Mouse (Mus musculus) testis, adult 2 months (tissue): ENCODE data around the gene 1700092M07Rik. TPM values are rescaled to one million over a fixed set of nuclear protein-coding genes. Genes with fewer than 3 reads are reported as not detected.

ENCODE experiments used
- H3K27ac ChIP-seq: fragments of 200-500 bp; 2 replicates; pipeline ENCODE4 v1.5.1; 2012; ENCODE audit warnings: low read depth, low read length; ENCODE audit not compliant: control insufficient read depth, insufficient read depth
- H3K27me3 ChIP-seq: fragments of 200-500 bp; 2 replicates; pipeline ENCODE4 v1.6.1; 2012; ENCODE audit warnings: mild to moderate bottlenecking, low read length, moderate library complexity; ENCODE audit not compliant: control insufficient read depth, insufficient read depth
- H3K36me3 ChIP-seq: fragments of 200-500 bp; 2 replicates; pipeline ENCODE4 v1.6.1; 2012; ENCODE audit warnings: mild to moderate bottlenecking, low read length; ENCODE audit not compliant: control insufficient read depth, insufficient read depth
- H3K4me1 ChIP-seq: fragments of 200-500 bp; 2 replicates; pipeline ENCODE4 v1.6.1; 2012; ENCODE audit warnings: low read length; ENCODE audit not compliant: control insufficient read depth, insufficient read depth
- H3K4me3 ChIP-seq: fragments of 200-500 bp; 2 replicates; pipeline ENCODE4 v1.5.1; 2012; ENCODE audit warnings: low read depth, mild to moderate bottlenecking, low read length, moderate library complexity, mixed read lengths; ENCODE audit not compliant: control insufficient read depth
- CTCF ChIP-seq: fragments of 200-500 bp; IDR thresholded peaks from 2 replicates; pipeline ENCODE4 v1.5.1; 2012; ENCODE audit warnings: low read depth, mild to moderate bottlenecking, inconsistent platforms, low read length, moderate library complexity; ENCODE audit not compliant: control insufficient read depth, insufficient read depth, insufficient replicate concordance
- POLR2A ChIP-seq: fragments of 200-500 bp; IDR thresholded peaks from 2 replicates; pipeline ENCODE4 v1.6.1; 2012; ENCODE audit warnings: low read depth, mild to moderate bottlenecking, inconsistent platforms, low read length, moderate library complexity; ENCODE audit not compliant: control insufficient read depth
- polyA plus RNA-seq: library from polyadenylated mRNA; depleted of rRNA; stranded (reverse); fragments of >200 nt; gene quantifications from 2 replicates; pipeline ENCODE4 v1.2.3, GENCODE M21; 2012

The 1700092M07Rik gene
- polyA plus RNA-seq, 1 experiment: 670 TPM

DNA sequence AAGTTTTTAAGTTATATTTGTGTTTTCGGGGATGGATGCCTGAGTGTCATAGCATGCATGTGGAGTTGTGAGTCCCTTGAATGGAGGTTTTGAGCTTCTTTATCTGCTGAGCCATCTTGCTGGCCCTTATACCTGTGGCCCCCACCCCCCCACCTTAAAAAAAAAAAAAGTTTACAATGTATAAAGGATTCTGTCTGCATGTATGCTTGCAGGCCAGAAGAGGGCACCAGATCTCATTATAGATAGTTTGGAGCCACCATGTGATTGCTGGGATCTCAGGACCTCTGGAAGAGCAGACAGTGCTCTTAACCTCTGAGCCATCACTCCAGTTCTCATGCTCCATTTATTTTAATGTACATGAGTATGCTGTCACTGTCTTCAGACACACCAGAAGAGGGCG, 6.8 kb downstream of the 1700092M07Rik start:
- TF ChIP-seq POLR2A (no peak), CTCF (no peak)
- H3K4me1 ChIP-seq: no peaks in the 10 kb centered on the region
- H3K27ac ChIP-seq: no peak overlapping the region
- H3K4me3 ChIP-seq: no peak overlapping the region
- H3K27me3 ChIP-seq: no peaks in the 10 kb centered on the region
- no peaks in the 10 kb centered on the region; the same call in 1 of the 2 replicates for H3K36me3 ChIP-seq

DNA sequence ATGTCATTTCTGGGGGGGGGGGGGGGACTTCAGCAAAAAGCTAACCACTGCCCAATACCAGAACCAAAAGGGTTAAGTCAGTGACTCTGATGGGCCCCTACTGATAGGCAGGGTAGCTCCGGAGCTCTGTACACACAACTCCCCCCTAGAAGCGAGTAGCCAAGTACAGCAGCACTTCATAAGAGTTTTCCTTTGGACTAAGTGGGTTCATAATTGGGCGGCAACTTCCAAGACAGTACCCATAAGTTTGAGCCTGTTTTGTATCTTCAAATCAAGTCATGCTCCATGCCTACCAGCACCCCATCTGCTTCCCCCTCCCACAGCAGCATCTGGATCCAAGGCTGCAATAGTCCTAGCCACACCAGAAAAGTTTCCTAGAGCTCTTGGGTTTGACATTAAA, 15.1 kb downstream of the 1700092M07Rik start:
- Histone ChIP-seq H3K36me3 (no peaks in the 10 kb centered on the region; the same call in 1 of the 2 replicates), H3K27ac (peak overlapping the region; percentile 53), H3K4me3 (peak overlapping the region; percentile 81), H3K27me3 (no peaks in the 10 kb centered on the region), H3K4me1 (no peaks in the 10 kb centered on the region; the same call in 1 of the 2 replicates)
- no peak for TF ChIP-seq CTCF

DNA sequence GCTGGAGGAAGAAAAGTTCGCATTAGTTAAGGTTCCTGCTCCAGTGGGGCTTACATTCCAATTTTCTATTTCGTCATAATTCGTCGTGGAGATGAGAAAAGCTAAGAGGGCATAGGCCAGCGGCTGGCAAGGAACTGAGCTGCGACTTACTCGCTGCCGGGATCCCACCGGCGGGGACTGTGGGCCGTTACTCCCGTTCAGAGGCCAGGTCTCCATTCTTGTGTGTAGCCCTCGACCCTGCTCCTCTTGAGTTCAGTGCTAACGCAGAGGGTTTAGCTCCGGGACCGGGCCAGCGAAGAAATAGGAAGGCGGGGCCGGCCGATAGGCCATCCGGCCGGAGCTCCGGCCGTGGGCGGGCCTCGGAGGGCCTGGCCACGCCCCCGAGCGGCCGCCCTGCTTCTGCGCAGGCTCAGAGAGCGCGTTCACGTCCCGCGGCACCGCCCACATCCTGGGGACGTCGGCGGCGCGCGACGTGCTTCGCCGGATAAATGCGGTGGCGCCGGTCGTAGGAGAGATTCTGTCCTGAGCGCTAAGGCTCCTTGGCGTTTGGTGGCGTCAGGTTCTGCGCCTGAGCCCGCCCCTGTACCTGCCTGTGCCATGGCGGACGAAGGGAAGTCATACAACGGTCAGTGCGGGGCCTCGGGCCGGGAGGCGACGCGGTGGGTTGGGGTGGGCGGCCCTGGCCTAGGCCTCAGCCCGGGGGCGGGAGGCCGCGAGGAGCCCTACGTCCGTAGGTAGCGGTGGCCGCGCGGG, 16.3 kb downstream of the 1700092M07Rik start, which contains the start of gene Nxf1:
Nxf1 (plus strand) TSS at position 439 of the 753 bp plus-strand sequence.
- Histone ChIP-seq H3K4me1 (no peaks in the 10 kb centered on the region; the same call in 1 of the 2 replicates), H3K27ac (peak within 1 kb of the TSS; percentile 96), H3K4me3 (peak within 1 kb of the TSS; percentile 94), H3K36me3 (no peaks in the 10 kb centered on the region; the same call in 1 of the 2 replicates), H3K27me3 (no peaks in the 10 kb centered on the region)
- TF ChIP-seq POLR2A (peak; percentile 98), CTCF (no peak)

DNA sequence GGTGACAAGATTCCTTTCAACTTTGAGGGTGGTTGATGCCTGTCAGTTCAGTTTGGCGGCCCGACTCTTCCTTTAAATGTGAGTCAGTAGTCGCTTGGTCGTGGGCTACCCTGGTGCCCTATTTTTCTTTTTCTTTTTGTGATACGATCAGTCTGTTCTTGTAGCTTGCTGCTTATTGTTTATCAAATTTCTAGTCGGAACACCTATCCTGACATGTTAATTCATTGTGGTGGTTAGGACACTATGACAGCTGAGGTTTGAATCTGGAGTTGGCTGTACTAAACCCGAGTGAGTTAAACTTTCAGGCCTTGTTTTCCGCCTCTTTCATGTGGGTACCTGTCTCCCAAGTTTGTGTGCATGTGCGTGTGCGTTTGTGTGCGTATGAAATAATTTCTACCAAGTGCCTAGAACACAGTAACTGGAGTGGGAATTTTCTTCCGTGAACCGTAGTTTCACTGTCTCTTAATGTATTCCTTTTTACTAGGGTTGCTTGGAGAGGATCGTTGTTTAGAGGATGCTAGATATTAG, 17.0 kb downstream of the 1700092M07Rik start:
- Histone ChIP-seq H3K27me3 (no peaks in the 10 kb centered on the region), H3K36me3 (no peaks in the 10 kb centered on the region; the same call in 1 of the 2 replicates), H3K4me3 (peak overlapping the region; percentile 94), H3K27ac (peak overlapping the region; percentile 96), H3K4me1 (no peaks in the 10 kb centered on the region; the same call in 1 of the 2 replicates)
- TF ChIP-seq POLR2A: no peak

DNA sequence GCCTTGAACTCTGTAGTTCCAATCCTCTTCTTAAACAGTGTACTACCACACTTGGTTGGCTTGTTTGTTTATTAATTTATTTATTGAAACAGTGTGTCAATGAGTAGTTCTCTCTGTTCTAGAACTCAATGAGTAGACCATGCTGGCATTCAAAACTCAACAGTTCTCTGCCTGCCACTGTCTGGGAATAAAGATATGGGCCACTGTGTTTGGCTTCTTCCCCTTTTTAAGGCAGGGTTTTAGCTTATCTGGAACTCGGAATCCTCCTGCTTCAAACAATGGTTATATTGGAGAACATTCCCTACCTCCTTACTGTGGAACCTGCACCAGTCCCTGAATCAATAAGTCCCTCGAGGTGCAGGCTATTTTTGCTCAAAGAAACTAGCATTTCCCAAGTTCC, 18.4 kb downstream of the 1700092M07Rik start:
- TF ChIP-seq CTCF (no peak), POLR2A (no peak)
- Histone ChIP-seq H3K4me1 (no peaks in the 10 kb centered on the region; the same call in 1 of the 2 replicates), H3K27me3 (no peaks in the 10 kb centered on the region), H3K36me3 (peaks cover 1% of the 10 kb centered on the region; the same call in 1 of the 2 replicates), H3K4me3 (peak overlapping the region; percentile 74), H3K27ac (no peak overlapping the region)

DNA sequence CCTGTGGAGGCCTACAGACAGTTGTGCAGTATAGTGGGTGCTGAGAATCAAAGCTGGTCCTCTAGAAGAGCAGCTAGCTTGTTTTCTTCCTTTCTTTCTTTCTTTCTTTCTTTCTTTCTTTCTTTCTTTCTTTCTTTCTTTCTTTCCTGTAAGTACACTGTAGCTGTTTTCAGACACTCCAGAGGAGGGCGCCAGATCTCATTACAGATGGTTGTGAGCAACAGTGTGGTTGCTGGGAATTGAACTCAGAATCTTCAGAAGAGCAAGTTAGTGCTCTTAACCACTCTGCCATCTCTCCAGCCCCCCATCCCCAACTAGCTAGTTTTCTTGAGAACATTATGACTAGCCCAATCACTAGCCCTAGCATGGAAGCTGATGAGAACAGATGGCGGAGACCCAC, 20.2 kb downstream of the 1700092M07Rik start:
- Histone ChIP-seq H3K36me3 (peaks cover 8% of the 10 kb centered on the region), H3K4me1 (peaks cover 2% of the 10 kb centered on the region; the same call in 1 of the 2 replicates), H3K27ac (no peak overlapping the region), H3K27me3 (no peaks in the 10 kb centered on the region), H3K4me3 (no peak overlapping the region; the same call in 1 of the 2 replicates)
- TF ChIP-seq CTCF: no peak

DNA sequence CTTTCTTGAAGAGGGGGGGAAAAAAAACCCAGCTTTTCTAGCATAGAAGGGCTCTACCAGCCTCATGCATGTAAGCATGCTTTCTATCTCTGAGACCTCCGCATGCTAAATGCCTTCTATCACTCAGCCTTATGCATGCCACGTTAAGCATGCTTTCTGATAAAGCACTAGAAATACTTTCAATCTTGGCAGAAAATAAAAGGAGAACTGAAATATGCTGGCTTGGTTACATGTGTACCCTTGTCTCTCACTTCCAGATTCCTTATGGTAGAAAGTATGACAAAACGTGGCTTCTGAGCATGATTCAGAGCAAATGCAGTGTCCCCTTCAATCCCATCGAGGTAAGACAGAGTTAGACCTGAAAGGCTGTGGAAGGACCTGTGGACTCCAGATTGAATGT, 22.8 kb downstream of the 1700092M07Rik start:
- Histone ChIP-seq H3K27me3 (no peaks in the 10 kb centered on the region), H3K4me1 (peaks cover 2% of the 10 kb centered on the region; the same call in 1 of the 2 replicates), H3K4me3 (no peak overlapping the region), H3K36me3 (peaks cover 10% of the 10 kb centered on the region), H3K27ac (no peak overlapping the region)
- TF ChIP-seq POLR2A (no peak), CTCF (no peak)
